Mouse (Mus musculus) left cerebral cortex, adult 18-20 months (tissue): Measurements from ENCODE around the gene Anapc1. TPM values are rescaled to one million over a fixed set of nuclear protein-coding genes. Genes with fewer than 3 reads are reported as not detected.
A peak's percentile ranks its signal among the peaks of the same experiment; 100 is the strongest.
"Not testable (repeated sequence)": the region's sequence is repeated elsewhere in the genome, so short reads cannot be mapped to it uniquely, and the experiment has no call there.

Source experiments
- DNase-seq, 2 experiments: peaks; one replicate each; pipeline ENCODE4 v3.0.0; 2021 to 2022; ENCODE audit warnings: low spot score in 2 of 2, mixed read lengths in 1 of 2
- total RNA-seq, 2 experiments: library from RNA; stranded (reverse); gene quantifications; 2 replicates each; pipeline ENCODE4 v1.2.3; 2021

The Anapc1 gene
- total RNA-seq, 2 experiments from 2014 or later = 54.6 to 57.0 TPM

GRCm38 (mm10) chr2:128697566-128697965 is 10.4 kb upstream of the Anapc1 start:
- no peak for DNase-seq

- no peak for DNase-seq
These were observed 9.9 kb upstream of the Anapc1 start for GRCm38 (mm10) chr2:128697047-128697446.

- DNase-seq = no peak
These were observed 9.2 kb upstream of the Anapc1 start for GRCm38 (mm10) chr2:128696426-128696825.

- DNase-seq = no peak
These were observed 7.4 kb upstream of the Anapc1 start for GRCm38 (mm10) chr2:128694548-128694947.

GRCm38 (mm10) chr2:128693828-128694227 is 6.6 kb upstream of the Anapc1 start:
- DNase-seq = not testable (repeated sequence)

GRCm38 (mm10) chr2:128693236-128693635 is 6.0 kb upstream of the Anapc1 start:
- DNase-seq = no peak

GRCm38 (mm10) chr2:128692771-128693170 is 5.6 kb upstream of the Anapc1 start:
- no peak for DNase-seq

GRCm38 (mm10) chr2:128692336-128692735 is 5.1 kb upstream of the Anapc1 start:
- DNase-seq = no peak

- no peak for DNase-seq
These were observed 448 bp upstream of the Anapc1 start for GRCm38 (mm10) chr2:128687558-128688120.

- no peak for DNase-seq
These were observed 6.5 kb downstream of the Anapc1 start for GRCm38 (mm10) chr2:128680661-128681060.

GRCm38 (mm10) chr2:128620578-128620977 is 66.6 kb downstream of the Anapc1 start:
- DNase-seq = no peak

- DNase-seq = no peak
These were observed 71.8 kb downstream of the Anapc1 start for GRCm38 (mm10) chr2:128615366-128615765.

GRCm38 (mm10) chr2:128613365-128613764 is 73.8 kb downstream of the Anapc1 start:
- DNase-seq = no peak

- DNase-seq = no peak
These were observed 74.9 kb downstream of the Anapc1 start for GRCm38 (mm10) chr2:128612275-128612674.

GRCm38 (mm10) chr2:128611178-128611577 is 76.0 kb downstream of the Anapc1 start:
- DNase-seq = no peak

GRCm38 (mm10) chr2:128609286-128609685 is 77.9 kb downstream of the Anapc1 start:
- DNase-seq = no peak

- no peak for DNase-seq
These were observed 85.7 kb downstream of the Anapc1 start for GRCm38 (mm10) chr2:128601534-128601933.

GRCm38 (mm10) chr2:128592301-128592700 is 94.9 kb downstream of the Anapc1 start:
- DNase-seq = no peak

- DNase-seq = no peak
These were observed 96.3 kb downstream of the Anapc1 start, which contains the start of gene Spdye4c for GRCm38 (mm10) chr2:128590909-128591308. Gene Spdye4c (plus strand): TSS chr2:128591209.

- DNase-seq = no peak
These were observed 104.3 kb downstream of the Anapc1 start for GRCm38 (mm10) chr2:128582881-128583280.

- peak; percentile 86 to 89 for DNase-seq
These were observed 114.2 kb downstream of the Anapc1 start for GRCm38 (mm10) chr2:128572726-128573624.

- no peak for DNase-seq
These were observed 116.2 kb downstream of the Anapc1 start for GRCm38 (mm10) chr2:128571001-128571400.
